Comparison of ENCODE assay signal across 8 mouse cellular contexts in the genomic region with DNA sequence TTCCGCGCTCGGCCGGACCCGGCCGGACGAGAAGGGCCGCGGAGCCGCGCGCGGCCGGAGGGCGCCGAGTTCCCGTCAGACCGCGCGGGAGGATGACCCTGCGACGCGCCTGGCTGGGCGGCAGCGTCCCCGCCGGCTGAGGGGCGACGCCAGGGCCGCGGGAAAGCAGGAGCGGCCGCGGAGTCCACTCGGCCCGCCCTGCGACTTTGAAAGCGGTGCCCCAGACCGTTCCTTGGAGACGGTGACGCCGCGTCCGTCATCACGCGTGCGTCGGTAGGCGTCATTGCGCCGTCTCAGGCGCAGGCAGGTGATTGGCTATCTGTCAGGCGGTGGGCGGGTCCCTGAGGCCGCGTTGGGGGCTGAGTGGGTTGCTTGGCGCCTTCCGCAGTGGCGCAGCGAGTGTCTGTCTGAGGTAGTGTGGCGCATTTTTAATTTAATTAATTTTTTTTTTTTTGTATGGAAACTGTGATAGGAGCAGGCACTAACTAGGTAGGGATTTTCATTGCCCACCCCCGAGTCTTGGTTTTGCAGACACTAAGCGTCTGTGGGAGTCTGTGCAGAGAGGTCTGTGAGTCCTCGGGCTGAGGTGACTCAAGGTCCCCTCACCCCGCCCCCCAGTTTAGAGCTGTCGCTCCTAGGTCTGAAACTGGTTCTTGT. TPM values are rescaled to one million over a fixed set of nuclear protein-coding genes. Genes with fewer than 3 reads are reported as not detected.
DNase-seq lines count a peak whose midpoint lies in the region; ATAC-seq and TF ChIP-seq lines count a peak whose summit lies in the region.

Sclt1 (minus strand) TSS at position 237 of the 657 bp plus-strand sequence.
D3Ertd751e (plus strand) TSS at position 334 of the 657 bp plus-strand sequence.

- peak within 1 kb of the TSS; percentile 68 for H3K4me2 ChIP-seq in heart, embryonic 12.5 days
- H3K4me2 ChIP-seq in kidney, postnatal 0 days (ENCODE audit: low read length) = peak within 1 kb of the TSS; percentile 75
- H3K4me2 ChIP-seq in liver, embryonic 11.5 days = peak within 1 kb of the TSS; percentile 86
- peak within 1 kb of the TSS; percentile 76 for H3K4me2 ChIP-seq in stomach, embryonic 14.5 days (replicated peaks; ENCODE audit: low read depth, low read length)

- DNase-seq in CD4-positive helper T cell, adult 2 months (ENCODE audit: low read depth, low spot score) = peak; percentile 98
- peak; percentile 90 for DNase-seq in brain, embryonic 18.5 days (ENCODE audit: low read depth, low spot score)
- DNase-seq in kidney, postnatal 0 days (ENCODE audit: low spot score) = peak; percentile 97
- peak; percentile 90 for DNase-seq in liver, embryonic 11.5 days (ENCODE audit: low spot score)
- DNase-seq in naive thymus-derived CD4-positive, alpha-beta T cell, adult 2 months (ENCODE audit: low read depth) = peak; percentile 98

- no peaks in the 10 kb centered on the region for H3K36me3 ChIP-seq in heart, embryonic 12.5 days
- H3K36me3 ChIP-seq in kidney, postnatal 0 days (ENCODE audit: insufficient read depth, low read length) = no peaks in the 10 kb centered on the region
- H3K36me3 ChIP-seq in liver, embryonic 11.5 days (ENCODE audit: control insufficient read depth, insufficient read depth, low read length) = no peaks in the 10 kb centered on the region
- H3K36me3 ChIP-seq in stomach, embryonic 14.5 days (ENCODE audit: control insufficient read depth, insufficient read depth, low read length) = no peaks in the 10 kb centered on the region

- TF ChIP-seq CTCF in kidney, postnatal 0 days (IDR thresholded peaks at IDR 0.05; ENCODE audit: low read depth) = no peak

- H3K9me3 ChIP-seq in heart, embryonic 12.5 days (replicated peaks) = no peaks in the 10 kb centered on the region
- no peaks in the 10 kb centered on the region for H3K9me3 ChIP-seq in kidney, postnatal 0 days (replicated peaks; ENCODE audit: low read length)
- H3K9me3 ChIP-seq in liver, embryonic 11.5 days (ENCODE audit: control insufficient read depth, low read length) = no peaks in the 10 kb centered on the region
- H3K9me3 ChIP-seq in stomach, embryonic 14.5 days (ENCODE audit: control insufficient read depth, low read depth, low read length) = no peaks in the 10 kb centered on the region

- no peaks in the 10 kb centered on the region for H3K27me3 ChIP-seq in heart, embryonic 12.5 days (replicated peaks)
- no peaks in the 10 kb centered on the region for H3K27me3 ChIP-seq in kidney, postnatal 0 days (ENCODE audit: insufficient read depth, low read length)
- no peaks in the 10 kb centered on the region for H3K27me3 ChIP-seq in liver, embryonic 11.5 days (replicated peaks; ENCODE audit: control insufficient read depth, insufficient read depth, low read length)
- no peaks in the 10 kb centered on the region for H3K27me3 ChIP-seq in stomach, embryonic 14.5 days (ENCODE audit: control insufficient read depth, insufficient read depth, low read length)

- under 1% methylated on average over 66 of the region's 66 CpGs for WGBS in heart, embryonic 12.5 days
- under 1% methylated on average over 65 of the region's 66 CpGs for whole genome bisulfite sequencing in kidney, postnatal 0 days
- WGBS in liver, embryonic 11.5 days = under 1% methylated on average over 62 of the region's 66 CpGs
- under 1% methylated on average over 64 of the region's 66 CpGs for WGBS in stomach, embryonic 14.5 days

- 0 out of 2 replicates have a peak, but pooled peaks cover 2% of the 10 kb centered on the region for H3K4me1 ChIP-seq in heart, embryonic 12.5 days (replicated peaks)
- H3K4me1 ChIP-seq in kidney, postnatal 0 days (replicated peaks; ENCODE audit: insufficient read depth, low read length) = peaks cover 8% of the 10 kb centered on the region; the same call in 1 of the 2 replicates
- peaks cover 3% of the 10 kb centered on the region for H3K4me1 ChIP-seq in liver, embryonic 11.5 days (replicated peaks; ENCODE audit: control insufficient read depth, insufficient read depth, low read length)
- H3K4me1 ChIP-seq in stomach, embryonic 14.5 days (ENCODE audit: control insufficient read depth, insufficient read depth, low read length) = peaks cover 15% of the 10 kb centered on the region; the same call in 1 of the 2 replicates

- peak; percentile 99 for ATAC-seq in erythroid progenitor cell, adult 5-6 weeks (replicated peaks; ENCODE audit: low FRiP score, poor library complexity, severe bottlenecking)
- ATAC-seq in heart, embryonic 12.5 days (ENCODE audit: insufficient number of reproducible peaks, low FRiP score) = peak; percentile 100
- ATAC-seq in kidney, postnatal 0 days (replicated peaks; ENCODE audit: low FRiP score, low read depth) = peak; percentile 100
- ATAC-seq in liver, embryonic 11.5 days (replicated peaks; ENCODE audit: low FRiP score) = peak; percentile 100
- ATAC-seq in stomach, embryonic 14.5 days (ENCODE audit: insufficient number of reproducible peaks, insufficient read depth, low FRiP score, low read depth) = peak; percentile 100

- H3K9ac ChIP-seq in heart, embryonic 12.5 days = peak within 1 kb of the TSS; percentile 82
- H3K9ac ChIP-seq in kidney, postnatal 0 days (ENCODE audit: low read depth, low read length) = peak within 1 kb of the TSS; percentile 89
- peak within 1 kb of the TSS; percentile 90 for H3K9ac ChIP-seq in liver, embryonic 11.5 days (ENCODE audit: low read depth, low read length)
- peak within 1 kb of the TSS; percentile 41 for H3K9ac ChIP-seq in stomach, embryonic 14.5 days (replicated peaks; ENCODE audit: low read depth, low read length)

- peak within 1 kb of the TSS; percentile 78 for H3K4me3 ChIP-seq in heart, embryonic 12.5 days
- peak within 1 kb of the TSS; percentile 76 for H3K4me3 ChIP-seq in kidney, postnatal 0 days (replicated peaks; ENCODE audit: low read depth, low read length)
- peak within 1 kb of the TSS; percentile 77 for H3K4me3 ChIP-seq in liver, embryonic 11.5 days (ENCODE audit: low read depth, low read length)
- H3K4me3 ChIP-seq in stomach, embryonic 14.5 days (ENCODE audit: low read depth, low read length) = peak within 1 kb of the TSS; percentile 65

- H3K27ac ChIP-seq in heart, embryonic 12.5 days (ENCODE audit: poor library complexity, severe bottlenecking) = peak within 1 kb of the TSS; percentile 89
- peak within 1 kb of the TSS; percentile 92 for H3K27ac ChIP-seq in kidney, postnatal 0 days
- peak within 1 kb of the TSS; percentile 89 for H3K27ac ChIP-seq in liver, embryonic 11.5 days (ENCODE audit: low read depth, low read length)
- H3K27ac ChIP-seq in stomach, embryonic 14.5 days (ENCODE audit: low read length) = peak within 1 kb of the TSS; percentile 90

RNA-seq across cellular contexts. Expression of gene Sclt1, which starts in this region (rescaled TPM):
- 28.8 and 35.2 TPM in 2 replicates for total RNA-seq in erythroid progenitor cell, adult 5-6 weeks (2015; ENCODE audit: low replicate concordance)
- total RNA-seq in erythroid progenitor cell, adult 5-6 weeks (2017; ENCODE audit: low replicate concordance) = 24.2 and 32.7 TPM in 2 replicates
- polyA plus RNA-seq in heart, embryonic 12.5 days (2016; fragmentation: Nextera tagmentation; extraction: Ambion mirVana) = 12.7 and 12.9 TPM in 2 replicates
- 21.0 TPM in 2 replicates for polyA plus RNA-seq in kidney, postnatal 0 days (2015; fragmentation: Nextera tagmentation; extraction: Ambion mirVana)
- 13.2 and 13.4 TPM in 2 replicates for polyA plus RNA-seq in liver, embryonic 11.5 days (2014; fragmentation: Nextera tagmentation; extraction: Ambion mirVana)
- 22.9 and 24.7 TPM in 2 replicates for polyA plus RNA-seq in stomach, embryonic 14.5 days (2014; fragmentation: Nextera tagmentation; extraction: Ambion mirVana)

RNA-seq across cellular contexts. Expression of gene D3Ertd751e, which starts in this region (rescaled TPM):
- total RNA-seq in erythroid progenitor cell, adult 5-6 weeks (2015; ENCODE audit: low replicate concordance) = 2.5 and 2.9 TPM in 2 replicates
- 0.83 and 5.1 TPM in 2 replicates for total RNA-seq in erythroid progenitor cell, adult 5-6 weeks (2017; ENCODE audit: low replicate concordance)
- polyA plus RNA-seq in heart, embryonic 12.5 days (2016; fragmentation: Nextera tagmentation; extraction: Ambion mirVana) = 16.0 and 19.7 TPM in 2 replicates
- polyA plus RNA-seq in kidney, postnatal 0 days (2015; fragmentation: Nextera tagmentation; extraction: Ambion mirVana) = 13.6 and 17.5 TPM in 2 replicates
- polyA plus RNA-seq in liver, embryonic 11.5 days (2014; fragmentation: Nextera tagmentation; extraction: Ambion mirVana) = 13.2 and 18.2 TPM in 2 replicates
- polyA plus RNA-seq in stomach, embryonic 14.5 days (2014; fragmentation: Nextera tagmentation; extraction: Ambion mirVana) = 18.5 and 19.5 TPM in 2 replicates

Comparison
In these comparisons a context has a peak if more than half of its experiments do, and no peak if none do; other contexts are left out.
1. Peak in every context shown above with its lines: DNase-seq, ATAC-seq, H3K4me3 ChIP-seq and H3K27ac ChIP-seq.